Mouse (Mus musculus) forebrain, embryonic 13.5 days (tissue): ENCODE data around the gene Ewsr1. TPM values are rescaled to one million over a fixed set of nuclear protein-coding genes. Genes with fewer than 3 reads are reported as not detected.

Experiments
- ATAC-seq: fragments of 200-750 bp; cut with Nextera tagmentation; 2 replicates; pipeline ENCODE4 v1.8.0; 2017
- H3K27ac ChIP-seq: fragments of 300-500 bp; sonication (generic); 2 replicates; pipeline ENCODE4 v1.5.1; 2015; ENCODE audit warnings: inconsistent platforms, mild to moderate bottlenecking, moderate library complexity
- H3K27me3 ChIP-seq: fragments of 300-500 bp; sonication (generic); 2 replicates; pipeline ENCODE4 v1.6.1; 2015; ENCODE audit warnings: mild to moderate bottlenecking, inconsistent platforms
- H3K36me3 ChIP-seq: fragments of 300-500 bp; sonication (generic); 2 replicates; pipeline ENCODE4 v1.6.1; 2015; ENCODE audit warnings: mild to moderate bottlenecking, inconsistent platforms; ENCODE audit not compliant: poor library complexity, severe bottlenecking
- H3K4me1 ChIP-seq: fragments of 300-500 bp; sonication (generic); 2 replicates; pipeline ENCODE4 v1.6.1; 2015; ENCODE audit warnings: inconsistent platforms
- H3K4me2 ChIP-seq: fragments of 300-500 bp; sonication (generic); 2 replicates; pipeline ENCODE4 v1.6.1; 2015; ENCODE audit warnings: inconsistent platforms, mild to moderate bottlenecking, moderate library complexity
- H3K4me3 ChIP-seq: fragments of 300-500 bp; sonication (generic); 2 replicates; pipeline ENCODE4 v1.5.1; 2015; ENCODE audit warnings: mild to moderate bottlenecking, inconsistent platforms
- H3K9ac ChIP-seq: fragments of 300-500 bp; sonication (generic); 2 replicates; pipeline ENCODE4 v1.6.1; 2015; ENCODE audit warnings: mild to moderate bottlenecking, inconsistent platforms
- H3K9me3 ChIP-seq: fragments of 300-500 bp; sonication (generic); replicated peaks from 2 replicates; pipeline ENCODE4 v1.6.1; 2016; ENCODE audit warnings: inconsistent platforms
- WGBS: fragments of 180-500 bp; shearing (Covaris S2); methylation state at CpG from one replicate; pipeline ENCODE4 v1.1.7; 2015; 5-methylcytosine and 5-hydroxymethylcytosine counted together
- polyA plus RNA-seq: library from polyadenylated mRNA; unstranded; fragments of >200 nt; fragmentation: Nextera tagmentation; extraction: Ambion mirVana; gene quantifications from 2 replicates; pipeline ENCODE4 v1.2.1, GENCODE M21; 2015

Gene Ewsr1
- polyA plus RNA-seq, 1 experiment from 2014 or later, result 808 TPM

DNA sequence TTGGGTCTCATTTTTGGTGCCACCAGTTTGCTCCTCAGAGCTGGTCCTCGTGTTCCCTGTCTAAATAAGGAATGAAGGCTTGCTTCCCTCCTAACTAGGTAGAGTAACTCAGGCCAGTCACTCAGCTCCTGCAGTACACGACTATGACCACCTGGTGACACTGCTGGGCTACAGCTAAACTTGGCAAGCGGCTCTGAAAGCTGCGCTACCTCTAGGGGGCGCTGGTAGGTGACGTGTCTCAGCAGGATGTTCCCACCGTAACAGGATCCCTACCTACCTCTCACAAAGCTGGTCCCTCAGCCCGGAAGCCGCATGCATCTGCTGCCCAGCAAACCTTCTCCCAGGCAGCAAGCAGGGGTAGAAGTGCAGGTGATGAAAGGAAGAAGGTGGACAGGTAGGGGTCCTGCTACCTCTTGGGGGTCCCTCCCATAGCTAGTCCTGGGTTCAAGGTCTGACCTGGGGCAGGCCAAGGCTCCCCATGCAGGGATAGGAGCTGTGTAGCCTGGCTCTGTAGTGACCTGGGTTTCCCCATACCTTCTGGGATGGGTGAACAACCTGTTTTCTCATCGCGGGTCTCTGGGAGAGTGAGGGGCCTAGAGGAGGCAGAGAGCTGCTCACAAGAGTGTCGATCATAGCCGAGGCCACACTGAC lies 16.0 kb upstream of the Ewsr1 start:
- Histone ChIP-seq H3K4me2 (no peak overlapping the region), H3K27ac (no peak overlapping the region), H3K4me1 (peaks cover 8% of the 10 kb centered on the region), H3K9ac (no peak overlapping the region), H3K36me3 (no peaks in the 10 kb centered on the region), H3K27me3 (no peaks in the 10 kb centered on the region), H3K4me3 (no peak overlapping the region), H3K9me3 (no peaks in the 10 kb centered on the region)
- 31% methylated on average over 13 of the region's 13 CpGs for WGBS
- ATAC-seq, result peak; percentile 53; the same call in 1 of the 2 replicates

DNA sequence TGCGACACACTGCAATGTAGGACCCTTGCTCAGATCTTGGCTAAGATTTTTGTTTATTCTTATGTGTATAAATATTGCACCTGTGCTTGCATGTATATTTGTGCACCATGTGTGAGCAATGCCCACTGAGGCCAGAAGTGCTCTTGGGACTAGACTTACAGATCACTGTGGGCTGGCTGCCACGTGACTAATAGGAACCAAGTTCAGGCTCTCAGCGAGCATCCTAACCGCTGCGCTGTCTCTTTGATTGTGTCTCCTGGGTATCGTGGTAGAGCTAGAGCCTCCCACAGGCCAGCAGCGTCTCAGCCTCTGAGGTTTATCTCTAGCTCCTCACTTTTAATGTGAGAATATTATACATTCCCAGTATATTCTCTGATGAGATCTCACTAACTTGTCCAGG lies 14.6 kb upstream of the Ewsr1 start:
- no peak overlapping the region for H3K4me2 ChIP-seq
- no peaks in the 10 kb centered on the region for H3K27me3 ChIP-seq
- no peaks in the 10 kb centered on the region for H3K36me3 ChIP-seq
- H3K27ac ChIP-seq, result no peak overlapping the region
- H3K4me3 ChIP-seq, result no peak overlapping the region
- ATAC-seq, result no peak
- H3K9ac ChIP-seq, result no peak overlapping the region
- H3K4me1 ChIP-seq, result peaks cover 8% of the 10 kb centered on the region
- H3K9me3 ChIP-seq, result no peaks in the 10 kb centered on the region
- WGBS, result 89% methylated on average over 7 of the region's 7 CpGs

DNA sequence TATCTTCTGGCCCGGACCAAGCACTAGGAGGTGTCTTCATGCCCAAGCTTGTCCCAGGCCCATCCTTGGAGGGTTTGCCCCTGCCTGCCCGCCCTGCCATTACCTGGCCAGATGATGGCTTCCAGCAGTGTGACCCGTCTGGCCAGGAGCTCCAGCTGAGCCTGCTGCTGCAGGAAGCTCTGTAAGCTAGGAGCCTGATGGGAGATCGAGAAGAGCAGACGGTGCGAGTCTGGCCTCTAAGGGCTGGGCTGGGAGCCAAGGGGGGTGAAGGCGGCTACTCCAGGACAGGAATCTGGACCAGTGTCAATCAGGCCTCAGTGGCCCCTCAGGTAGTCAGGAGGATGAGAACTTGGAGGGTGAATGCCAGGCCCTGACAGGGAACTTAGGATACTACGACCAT lies 10.4 kb upstream of the Ewsr1 start:
- no peaks in the 10 kb centered on the region for H3K27me3 ChIP-seq
- 81% methylated on average over 8 of the region's 8 CpGs for WGBS
- H3K27ac ChIP-seq, result no peak overlapping the region
- no peaks in the 10 kb centered on the region for H3K9me3 ChIP-seq
- H3K4me2 ChIP-seq, result no peak overlapping the region
- peaks cover 8% of the 10 kb centered on the region for H3K4me1 ChIP-seq
- no peak overlapping the region for H3K9ac ChIP-seq
- peaks cover 18% of the 10 kb centered on the region for H3K36me3 ChIP-seq
- ATAC-seq, result no peak
- H3K4me3 ChIP-seq, result no peak overlapping the region

DNA sequence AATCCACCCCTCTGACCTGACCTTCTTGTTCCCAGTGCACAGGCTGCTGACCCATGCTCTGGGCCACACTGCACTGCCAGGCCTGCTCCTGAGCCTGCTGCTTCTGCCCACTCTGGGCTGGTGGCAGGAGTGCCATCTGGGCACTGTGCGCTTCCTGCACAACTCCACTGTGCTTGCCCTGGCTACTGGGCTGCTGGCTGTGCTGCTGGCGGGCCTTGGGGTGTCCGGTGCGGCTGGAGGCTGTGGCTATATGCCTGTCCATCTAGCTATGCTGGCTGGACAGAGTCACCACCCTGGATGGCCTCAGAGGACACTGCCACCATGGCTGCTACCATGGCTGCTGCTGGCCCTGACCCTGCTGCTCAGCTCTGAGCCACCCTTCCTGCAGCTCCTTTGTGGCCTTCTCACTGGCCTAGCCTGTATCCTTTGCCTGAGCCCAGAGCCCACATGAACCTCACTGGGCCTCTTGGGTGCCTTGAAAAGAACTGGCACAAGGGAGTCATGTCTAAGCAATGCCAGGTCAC lies 5.0 kb upstream of the Ewsr1 start:
- Histone ChIP-seq H3K4me1 (peaks cover 15% of the 10 kb centered on the region), H3K9ac (no peak overlapping the region), H3K9me3 (no peaks in the 10 kb centered on the region), H3K36me3 (peaks cover 25% of the 10 kb centered on the region), H3K27ac (no peak overlapping the region), H3K4me2 (no peak overlapping the region), H3K27me3 (no peaks in the 10 kb centered on the region), H3K4me3 (no peak overlapping the region)
- WGBS, result 97% methylated on average over 4 of the region's 4 CpGs
- ATAC-seq, result no peak

DNA sequence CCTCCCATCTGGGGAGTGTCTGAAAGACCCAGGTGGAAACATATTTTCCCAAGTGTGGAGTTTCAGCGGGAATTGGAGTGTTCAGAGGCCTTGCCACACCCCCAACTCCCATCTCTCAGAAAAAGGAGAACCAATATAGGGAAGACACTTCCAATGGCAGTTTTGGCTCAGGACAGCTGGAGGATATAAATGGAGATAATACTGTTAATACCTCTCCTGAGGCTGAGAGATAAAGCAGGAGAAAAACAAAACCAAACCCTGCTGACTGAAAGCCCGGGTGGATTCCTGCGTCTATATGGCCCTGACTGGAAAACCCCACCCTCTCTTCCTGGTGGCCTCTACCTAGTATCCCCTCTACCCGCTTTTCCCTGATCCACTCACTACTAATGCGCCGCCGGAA lies 3.3 kb upstream of the Ewsr1 start:
- H3K27me3 ChIP-seq, result no peaks in the 10 kb centered on the region
- H3K9me3 ChIP-seq, result no peaks in the 10 kb centered on the region
- 88% methylated on average over 7 of the region's 7 CpGs for WGBS
- no peak overlapping the region for H3K4me2 ChIP-seq
- H3K4me3 ChIP-seq, result no peak overlapping the region
- H3K27ac ChIP-seq, result no peak overlapping the region
- H3K36me3 ChIP-seq, result peaks cover 25% of the 10 kb centered on the region
- no peak for ATAC-seq
- peaks cover 18% of the 10 kb centered on the region for H3K4me1 ChIP-seq
- no peak overlapping the region for H3K9ac ChIP-seq

DNA sequence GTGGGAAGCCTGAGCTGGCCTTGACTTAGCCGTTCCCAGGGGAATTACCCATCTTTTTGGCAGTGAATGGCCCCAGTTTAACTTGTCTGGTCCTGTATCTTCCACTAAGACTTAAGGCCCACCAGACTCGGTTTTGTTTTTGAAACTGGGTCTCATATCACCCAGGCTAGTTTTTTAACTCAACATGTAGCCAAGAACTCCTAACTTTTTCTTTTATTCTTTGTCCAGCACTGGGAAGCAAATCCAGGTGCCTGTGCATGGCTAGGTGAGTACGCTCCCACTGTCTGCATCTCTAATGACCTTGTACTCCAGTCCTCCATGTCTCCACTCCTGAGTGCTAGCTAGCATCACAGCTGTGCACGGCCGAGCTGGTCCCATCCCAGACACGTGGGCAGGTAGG lies 2.6 kb upstream of the Ewsr1 start:
- Histone ChIP-seq H3K4me3 (no peak overlapping the region), H3K9me3 (no peaks in the 10 kb centered on the region), H3K4me1 (peaks cover 25% of the 10 kb centered on the region), H3K36me3 (peaks cover 25% of the 10 kb centered on the region), H3K9ac (peak overlapping the region; percentile 99; the same call in 1 of the 2 replicates), H3K27ac (no peak overlapping the region), H3K4me2 (0 out of 2 replicates have a peak overlapping the region, but pooled peaks have one; percentile 85), H3K27me3 (no peaks in the 10 kb centered on the region)
- no peak for ATAC-seq
- 85% methylated on average over 6 of the region's 6 CpGs for WGBS

DNA sequence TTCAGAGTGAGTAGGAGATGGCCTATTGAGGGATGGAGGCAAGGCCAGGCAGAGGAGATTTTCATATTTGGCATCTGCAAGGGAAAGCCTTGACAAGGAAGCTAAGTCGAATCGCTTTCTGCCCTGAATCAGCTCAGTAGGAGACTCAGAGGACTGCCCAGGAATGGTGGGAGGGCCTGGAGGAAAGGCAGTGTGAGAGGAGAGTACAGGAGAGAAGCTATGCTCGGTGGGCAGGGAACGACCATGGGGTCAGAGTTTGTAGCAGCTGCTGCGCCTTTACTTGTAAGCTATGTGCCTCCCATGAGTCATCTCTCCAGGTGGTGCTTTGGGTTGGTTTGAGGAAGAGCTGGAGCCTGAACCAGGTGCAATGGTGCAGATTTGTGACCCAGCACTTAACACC lies 1.7 kb upstream of the Ewsr1 start:
- 59% methylated on average over 5 of the region's 5 CpGs for WGBS
- Histone ChIP-seq H3K36me3 (peaks cover 21% of the 10 kb centered on the region), H3K9ac (peak overlapping the region; percentile 99; the same call in 1 of the 2 replicates), H3K4me1 (peaks cover 34% of the 10 kb centered on the region), H3K4me2 (peak overlapping the region; percentile 85), H3K27ac (no peak overlapping the region), H3K9me3 (no peaks in the 10 kb centered on the region), H3K27me3 (no peaks in the 10 kb centered on the region), H3K4me3 (peak overlapping the region; percentile 99)
- ATAC-seq, result no peak

DNA sequence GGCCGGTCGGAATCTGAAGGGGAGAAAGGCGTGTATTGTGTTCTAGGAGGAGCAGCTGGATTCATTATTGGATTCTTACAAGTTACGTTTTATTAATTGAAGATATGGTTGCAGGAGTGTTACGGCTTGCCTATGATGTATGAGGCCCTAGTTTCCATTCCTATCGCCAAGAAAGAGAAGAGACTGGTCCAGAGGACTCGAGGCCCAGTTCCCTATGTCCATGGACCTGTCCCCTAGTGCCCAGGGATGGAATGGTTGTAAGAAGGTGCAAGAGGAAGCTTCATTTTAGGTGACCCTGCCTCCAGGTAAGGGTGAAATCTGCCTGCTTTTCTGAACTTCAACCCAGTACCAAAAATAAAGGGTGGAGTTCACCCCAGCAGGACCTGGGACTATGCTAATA lies 1.2 kb upstream of the Ewsr1 start:
- ATAC-seq, result no peak
- H3K4me2 ChIP-seq, result peak overlapping the region; percentile 85
- peak overlapping the region; percentile 99 for H3K4me3 ChIP-seq
- H3K4me1 ChIP-seq, result peaks cover 36% of the 10 kb centered on the region
- 1% methylated on average over 7 of the region's 7 CpGs for WGBS
- no peaks in the 10 kb centered on the region for H3K9me3 ChIP-seq
- H3K27ac ChIP-seq, result peak overlapping the region; percentile 96
- peaks cover 16% of the 10 kb centered on the region for H3K36me3 ChIP-seq
- peak overlapping the region; percentile 99 for H3K9ac ChIP-seq
- H3K27me3 ChIP-seq, result no peaks in the 10 kb centered on the region

DNA sequence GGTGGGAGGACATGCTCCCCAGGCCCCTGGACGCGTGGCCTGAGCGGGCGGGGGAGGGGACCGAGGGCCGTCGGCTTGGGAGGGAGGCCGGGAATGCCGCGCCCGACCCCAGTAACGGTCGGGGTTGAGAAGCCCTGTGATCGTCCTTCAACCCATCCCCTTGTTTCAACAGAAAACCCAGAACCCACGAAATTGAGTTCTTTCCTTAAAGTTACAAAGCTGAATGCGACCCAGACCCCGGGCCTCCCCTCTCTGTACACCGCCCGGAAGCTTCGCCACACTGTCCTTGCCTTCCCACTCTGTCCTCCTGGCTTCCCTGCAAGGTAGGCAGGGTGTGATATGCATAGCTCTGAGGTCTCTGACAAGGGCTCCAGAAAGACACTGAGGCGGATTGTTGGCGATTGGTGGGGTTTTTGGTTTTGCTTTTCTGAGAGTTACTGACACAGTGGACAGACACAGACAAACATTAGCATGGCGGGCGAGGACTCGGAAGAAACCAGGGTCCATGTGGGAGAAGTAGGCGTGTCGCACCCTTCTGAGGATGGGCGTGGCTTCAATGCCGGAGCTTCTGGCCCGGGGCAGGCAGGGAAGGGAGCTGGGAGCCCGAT lies 614 bp upstream of the Ewsr1 start:
- peak overlapping the region; percentile 99 for H3K9ac ChIP-seq
- peak overlapping the region; percentile 99 for H3K4me3 ChIP-seq
- peaks cover 36% of the 10 kb centered on the region for H3K4me1 ChIP-seq
- peak overlapping the region; percentile 96 for H3K27ac ChIP-seq
- peaks cover 10% of the 10 kb centered on the region; the same call in 1 of the 2 replicates for H3K36me3 ChIP-seq
- peak overlapping the region; percentile 85 for H3K4me2 ChIP-seq
- no peaks in the 10 kb centered on the region for H3K27me3 ChIP-seq
- under 1% methylated on average over 31 of the region's 31 CpGs for WGBS
- peak; percentile 72 for ATAC-seq
- no peaks in the 10 kb centered on the region for H3K9me3 ChIP-seq

DNA sequence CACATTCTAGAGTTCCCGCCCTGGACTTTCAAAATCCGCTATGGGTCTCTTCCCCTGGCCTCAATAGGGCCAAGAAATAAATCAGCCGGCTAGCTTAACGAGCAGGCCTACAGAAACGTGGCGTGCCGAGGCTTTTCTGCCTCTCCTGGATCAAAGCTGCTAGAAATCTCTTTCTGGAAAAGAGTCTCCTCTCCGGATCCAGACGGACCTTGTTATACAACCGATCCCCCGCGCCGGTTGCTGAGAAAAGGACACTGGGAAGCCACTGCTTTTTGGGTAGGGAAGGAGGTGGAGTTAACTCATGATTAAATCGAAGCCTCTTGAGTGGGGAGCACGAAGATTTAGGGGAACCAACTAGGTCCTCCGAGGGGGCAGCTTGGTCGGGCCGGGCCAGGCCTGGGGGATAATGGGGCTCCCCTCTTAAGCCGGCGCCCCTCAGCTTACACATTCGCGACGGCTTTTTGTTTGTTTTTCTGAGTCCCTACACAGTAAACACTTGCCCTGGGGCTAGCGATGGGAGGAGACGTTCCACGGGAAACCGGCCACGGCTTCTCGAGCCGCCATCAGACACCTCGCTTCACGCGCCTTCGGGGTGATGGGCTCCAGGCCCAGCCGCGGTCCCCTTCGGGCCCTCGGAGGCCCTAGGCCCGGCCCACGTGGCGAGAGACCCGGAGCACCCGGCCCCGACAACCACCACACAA lies 881 bp downstream of the Ewsr1 start:
- H3K27ac ChIP-seq, result peak overlapping the region; percentile 96
- H3K4me1 ChIP-seq, result peaks cover 41% of the 10 kb centered on the region
- H3K9ac ChIP-seq, result peak overlapping the region; percentile 99
- no peaks in the 10 kb centered on the region; the same call in 1 of the 2 replicates for H3K36me3 ChIP-seq
- peak overlapping the region; percentile 99 for H3K4me3 ChIP-seq
- peak overlapping the region; percentile 85 for H3K4me2 ChIP-seq
- no peaks in the 10 kb centered on the region for H3K9me3 ChIP-seq
- peak; percentile 5; the same call in 1 of the 2 replicates for ATAC-seq
- no peaks in the 10 kb centered on the region for H3K27me3 ChIP-seq
- WGBS, result under 1% methylated on average over 42 of the region's 44 CpGs

DNA sequence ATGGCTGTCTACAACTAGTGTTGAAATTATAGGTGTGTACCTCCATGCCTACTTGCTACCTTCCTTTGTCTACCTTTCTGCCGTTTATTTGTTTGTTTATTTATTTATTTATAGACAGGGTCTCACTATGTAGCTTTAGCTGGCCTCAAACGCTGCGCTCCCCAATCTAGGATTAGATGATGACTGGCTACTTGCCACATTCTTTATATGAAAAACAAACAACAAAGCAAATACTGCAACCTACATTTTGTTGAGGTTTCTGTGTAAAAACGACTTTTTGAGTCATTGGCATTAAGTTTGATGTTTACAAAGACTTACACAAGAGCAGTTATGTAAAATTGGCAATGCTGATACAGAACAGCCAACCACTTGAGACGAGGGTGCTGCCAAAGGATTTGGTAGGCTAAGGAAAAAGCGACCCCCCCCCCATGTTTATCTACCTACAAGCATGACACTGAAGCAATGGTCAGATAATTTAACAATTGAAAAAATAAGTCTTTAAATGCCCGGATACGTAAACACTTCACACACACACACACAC lies 2.5 kb downstream of the Ewsr1 start:
- no peak overlapping the region for H3K27ac ChIP-seq
- H3K4me2 ChIP-seq, result peak overlapping the region; percentile 85
- H3K9ac ChIP-seq, result peak overlapping the region; percentile 99; the same call in 1 of the 2 replicates
- peaks cover 11% of the 10 kb centered on the region for H3K36me3 ChIP-seq
- peaks cover 41% of the 10 kb centered on the region for H3K4me1 ChIP-seq
- WGBS, result 76% methylated on average over 8 of the region's 8 CpGs
- H3K27me3 ChIP-seq, result no peaks in the 10 kb centered on the region
- no peak for ATAC-seq
- H3K4me3 ChIP-seq, result peak overlapping the region; percentile 99
- no peaks in the 10 kb centered on the region for H3K9me3 ChIP-seq

DNA sequence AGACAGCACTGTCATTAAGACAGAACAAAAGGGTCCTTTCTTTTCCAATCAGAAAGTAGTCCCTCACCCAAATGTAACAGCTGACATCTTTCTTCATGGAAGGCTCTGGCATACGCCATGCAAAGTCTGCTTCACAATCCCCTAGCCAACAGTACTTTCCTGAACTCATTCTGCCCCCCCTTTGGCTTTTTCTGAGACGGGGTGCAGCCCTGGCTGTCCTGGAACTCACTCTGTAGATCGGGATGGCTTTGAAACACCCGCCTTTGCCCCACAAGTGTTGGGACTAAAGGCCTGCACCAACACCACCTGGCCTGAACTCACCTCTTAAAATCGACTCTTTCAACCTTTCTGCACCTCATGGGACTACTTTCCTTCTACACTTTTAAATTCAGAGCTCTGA lies 3.2 kb downstream of the Ewsr1 start:
- H3K4me3 ChIP-seq, result no peak overlapping the region
- H3K4me1 ChIP-seq, result peaks cover 35% of the 10 kb centered on the region
- no peak for ATAC-seq
- H3K9me3 ChIP-seq, result no peaks in the 10 kb centered on the region
- 80% methylated on average over 5 of the region's 5 CpGs for WGBS
- no peaks in the 10 kb centered on the region for H3K27me3 ChIP-seq
- no peak overlapping the region for H3K9ac ChIP-seq
- no peak overlapping the region for H3K27ac ChIP-seq
- H3K4me2 ChIP-seq, result peak overlapping the region; percentile 85; the same call in 1 of the 2 replicates
- H3K36me3 ChIP-seq, result peaks cover 18% of the 10 kb centered on the region
